Mouse (Mus musculus): ENCODE measurements around the gene Heph. TPM values are rescaled to one million over a fixed set of nuclear protein-coding genes. Genes with fewer than 3 reads are reported as not detected.
"Not testable (repeated sequence)": the region's sequence is repeated elsewhere in the genome, so short reads cannot be mapped to it uniquely, and the experiment has no call there.

Gene Heph
- 23.1 and 24.0 TPM in 2 replicates for polyA plus RNA-seq (2015; fragmentation: Nextera tagmentation; extraction: Ambion mirVana)

DNA sequence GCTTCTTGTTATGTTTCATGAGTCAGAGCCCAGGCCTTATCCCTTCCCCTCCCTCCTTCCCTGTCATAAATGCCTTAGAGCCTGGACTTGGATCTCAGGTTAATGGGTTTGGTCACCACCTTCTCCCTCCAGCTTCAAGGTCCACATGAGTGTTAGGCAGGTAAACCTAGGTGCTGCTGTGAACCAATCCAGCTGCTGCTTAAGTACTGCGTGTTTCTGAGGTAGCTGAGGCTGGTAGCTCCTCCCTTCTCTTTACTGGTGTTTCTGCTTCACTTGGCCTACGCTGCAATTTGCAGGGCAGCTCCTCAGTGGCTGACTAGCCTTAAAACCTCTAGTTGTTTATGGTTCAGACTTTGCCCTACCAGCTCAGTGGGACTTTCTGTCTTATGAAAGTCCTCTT lies at the start of gene Heph:
TSS of gene Heph (plus strand) at position 211 of the 400 bp plus-strand sequence.
- whole genome bisulfite sequencing = 54% methylated on average over 2 of the region's 2 CpGs
- ATAC-seq (replicated peaks; ENCODE audit: low FRiP score) = peak; percentile 58
- H3K36me3 ChIP-seq = no peaks in the 10 kb centered on the region

DNA sequence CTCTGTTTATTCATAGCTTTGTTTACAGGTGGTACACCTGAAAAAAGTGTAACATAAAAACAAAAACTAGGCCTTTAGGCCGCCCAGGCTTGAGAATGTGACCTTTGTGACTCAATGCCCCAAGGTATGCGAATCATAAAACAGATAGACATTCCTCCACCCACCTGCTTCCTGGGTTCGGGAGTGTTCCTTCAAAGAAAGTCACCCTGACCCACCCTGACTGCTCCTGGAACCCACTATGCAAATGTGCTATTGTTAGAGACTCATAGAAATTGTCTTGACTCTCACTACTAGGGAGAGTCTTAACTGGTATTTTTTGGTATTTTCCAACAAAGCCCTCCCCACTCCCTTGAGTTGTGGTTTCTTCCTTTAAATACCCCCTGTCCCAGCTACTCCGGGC lies 39.8 kb upstream of the Heph start:
- WGBS = 76% methylated on average over 4 of the region's 4 CpGs
- H3K27me3 ChIP-seq; H3K4me1 ChIP-seq; H3K4me3 ChIP-seq (replicated peaks); H3K9ac ChIP-seq; ATAC-seq (replicated peaks; ENCODE audit: low FRiP score); H3K4me2 ChIP-seq; H3K9me3 ChIP-seq (replicated peaks); H3K27ac ChIP-seq; H3K36me3 ChIP-seq: not testable (repeated sequence)

More for the DNA sequence above, at the start of gene Heph:
- peak within 1 kb of the TSS; percentile 51 for H3K4me2 ChIP-seq
- H3K4me3 ChIP-seq (replicated peaks) = peak within 1 kb of the TSS; percentile 45
- no peaks in the 10 kb centered on the region for H3K27me3 ChIP-seq
- no peaks in the 10 kb centered on the region for H3K9me3 ChIP-seq (replicated peaks)
- H3K9ac ChIP-seq = no peak within 1 kb of the TSS
- no peaks in the 10 kb centered on the region for H3K4me1 ChIP-seq
- H3K27ac ChIP-seq = no peak within 1 kb of the TSS

DNA sequence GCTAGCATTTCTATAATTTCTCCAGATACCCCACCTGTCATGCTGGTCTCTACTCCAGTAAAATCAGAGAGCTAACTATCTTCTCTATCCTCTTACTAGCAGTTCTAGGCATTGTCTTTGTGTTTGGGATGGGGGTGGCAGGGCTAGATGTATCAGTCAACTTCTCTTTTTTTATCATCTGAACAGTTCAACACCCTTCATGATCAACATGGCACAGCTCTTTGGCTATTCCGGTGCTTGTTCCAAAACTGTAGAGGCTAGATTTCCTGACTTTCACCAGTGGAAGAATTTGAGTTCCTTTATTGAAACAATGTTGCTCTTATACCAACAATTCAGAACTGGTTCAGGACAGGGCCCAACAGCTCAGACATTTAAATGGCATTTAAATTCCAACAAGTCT lies 38.2 kb upstream of the Heph start:
- Histone ChIP-seq H3K4me3 (replicated peaks) (no peak overlapping the region), H3K36me3 (no peaks in the 10 kb centered on the region), H3K27me3 (no peaks in the 10 kb centered on the region), H3K4me1 (no peaks in the 10 kb centered on the region), H3K9ac (no peak overlapping the region), H3K9me3 (replicated peaks) (no peaks in the 10 kb centered on the region), H3K4me2 (no peak overlapping the region), H3K27ac (no peak overlapping the region)
- ATAC-seq (replicated peaks; ENCODE audit: low FRiP score) = no peak
- 91% methylated on average over 1 of the region's 1 CpGs for WGBS

GRCm38 (mm10) chrX:96417733-96418132 lies 37.4 kb upstream of the Heph start:
- no peaks in the 10 kb centered on the region for H3K36me3 ChIP-seq
- no peaks in the 10 kb centered on the region for H3K4me1 ChIP-seq
- H3K4me2 ChIP-seq = no peak overlapping the region
- H3K4me3 ChIP-seq (replicated peaks) = no peak overlapping the region
- H3K9ac ChIP-seq = no peak overlapping the region
- no peak for ATAC-seq (replicated peaks; ENCODE audit: low FRiP score)
- no peaks in the 10 kb centered on the region for H3K9me3 ChIP-seq (replicated peaks)
- WGBS = 74% methylated on average over 1 of the region's 1 CpGs
- no peak overlapping the region for H3K27ac ChIP-seq
- no peaks in the 10 kb centered on the region for H3K27me3 ChIP-seq

GRCm38 (mm10) chrX:96419383-96419782 lies 35.8 kb upstream of the Heph start:
- Histone ChIP-seq H3K9me3 (replicated peaks) (no peaks in the 10 kb centered on the region), H3K9ac (no peak overlapping the region), H3K36me3 (no peaks in the 10 kb centered on the region)

DNA sequence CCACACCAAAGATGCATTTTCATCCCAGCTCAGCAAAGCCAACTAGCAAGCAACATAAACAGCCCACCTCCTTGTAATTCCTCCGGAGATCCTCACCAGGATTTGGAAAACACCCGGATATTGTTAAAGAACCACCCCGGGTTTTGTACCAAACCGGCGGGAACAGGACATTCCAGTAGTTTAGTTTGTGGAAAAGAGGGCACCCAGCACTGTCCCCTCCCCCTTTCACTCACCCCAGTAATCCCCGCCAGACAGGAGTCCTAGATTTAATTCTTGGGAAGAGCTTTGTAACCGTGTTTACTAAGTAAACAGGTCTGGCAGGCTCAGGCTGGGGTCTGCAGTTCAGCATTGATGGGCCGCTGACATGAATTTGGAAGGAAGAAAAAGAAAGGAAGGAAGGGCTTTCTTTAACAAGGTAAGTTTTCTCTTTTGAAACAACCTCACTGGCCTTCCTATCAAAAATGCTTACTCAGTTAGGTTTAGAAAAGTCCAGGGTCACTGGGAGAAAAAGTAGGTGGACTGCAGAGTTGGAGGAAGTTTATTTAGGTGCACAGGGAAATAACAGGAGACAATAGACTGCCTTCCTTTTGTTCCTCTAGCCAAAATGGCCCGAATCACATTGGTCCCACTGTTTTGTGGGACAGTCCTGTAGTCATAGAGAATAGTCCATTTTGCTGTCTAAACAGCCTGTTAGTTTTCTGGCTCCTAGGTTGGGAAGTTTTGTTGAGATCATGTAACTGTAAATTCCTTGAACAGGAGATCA lies 1.2 kb downstream of the Heph start, which contains the start of gene Hsf3:
TSS of gene Hsf3 (minus strand) at position 94 of the 763 bp plus-strand sequence.
- 21% methylated on average over 9 of the region's 9 CpGs for WGBS
- ATAC-seq (replicated peaks; ENCODE audit: low FRiP score) = peak; percentile 92
- Histone ChIP-seq H3K4me2 (peak within 1 kb of the TSS; percentile 51), H3K9ac (0 out of 2 replicates have a peak within 1 kb of the TSS, but pooled peaks have one; percentile 33), H3K27me3 (no peaks in the 10 kb centered on the region), H3K9me3 (replicated peaks) (no peaks in the 10 kb centered on the region), H3K4me3 (replicated peaks) (peak within 1 kb of the TSS; percentile 45), H3K4me1 (no peaks in the 10 kb centered on the region), H3K36me3 (no peaks in the 10 kb centered on the region), H3K27ac (no peak within 1 kb of the TSS)

More at GRCm38 (mm10) chrX:96419383-96419782, 35.8 kb upstream of the Heph start:
- H3K27ac ChIP-seq = no peak overlapping the region
- no peak overlapping the region for H3K4me3 ChIP-seq (replicated peaks)
- no peak for ATAC-seq (replicated peaks; ENCODE audit: low FRiP score)
- H3K4me1 ChIP-seq = no peaks in the 10 kb centered on the region
- H3K4me2 ChIP-seq = no peak overlapping the region
- no peaks in the 10 kb centered on the region for H3K27me3 ChIP-seq

GRCm38 (mm10) chrX:96501580-96501979 lies 46.4 kb downstream of the Heph start:
- ATAC-seq (replicated peaks; ENCODE audit: low FRiP score) = no peak
- no peaks in the 10 kb centered on the region for H3K9me3 ChIP-seq (replicated peaks)
- no peak overlapping the region for H3K9ac ChIP-seq
- H3K4me2 ChIP-seq = no peak overlapping the region
- H3K27me3 ChIP-seq = no peaks in the 10 kb centered on the region
- no peak overlapping the region for H3K27ac ChIP-seq
- 44% methylated on average over 1 of the region's 1 CpGs for WGBS
- H3K4me3 ChIP-seq (replicated peaks) = no peak overlapping the region
- no peaks in the 10 kb centered on the region for H3K4me1 ChIP-seq
- no peaks in the 10 kb centered on the region for H3K36me3 ChIP-seq

Other genes with a start within 250 kb of the Heph start
- not detected in 2 replicates for gene Vsig4, start 161.9 kb upstream of the Heph start, polyA plus RNA-seq (2015; fragmentation: Nextera tagmentation; extraction: Ambion mirVana)
- 0.22 and 0.34 TPM in 2 replicates for gene Hsf3, start 935 bp downstream of the Heph start, polyA plus RNA-seq (2015; fragmentation: Nextera tagmentation; extraction: Ambion mirVana)